Mouse (Mus musculus) megakaryocyte-erythroid progenitor cell, adult 5-6 weeks (primary cell): ENCODE data around the gene Bcdin3d. TPM values are rescaled to one million over a fixed set of nuclear protein-coding genes. Genes with fewer than 3 reads are reported as not detected.

Experiments used
- ATAC-seq: replicated peaks from 2 replicates; pipeline ENCODE4 v1.8.0; 2016; ENCODE audit warnings: mild to moderate bottlenecking, inconsistent platforms; ENCODE audit not compliant: severe bottlenecking, poor library complexity, low FRiP score, low TSS enrichment
- total RNA-seq, 2 experiments: library from RNA; stranded (forward) in 1 of 2; stranded (reverse) in 1 of 2; fragments of 200-1000, 215-1000 nt in 1 of 2; fragments of >200 nt in 1 of 2; fragmentation: Nextera tagmentation in 1 of 2; gene quantifications; 2 replicates each; pipeline ENCODE4 v1.2.3; 2014 to 2017

Bcdin3d gene
- total RNA-seq (2014; fragmentation: Nextera tagmentation), result 6.5 and 11.4 TPM in 2 replicates
- total RNA-seq (2017), result 5.3 and 6.6 TPM in 2 replicates

DNA sequence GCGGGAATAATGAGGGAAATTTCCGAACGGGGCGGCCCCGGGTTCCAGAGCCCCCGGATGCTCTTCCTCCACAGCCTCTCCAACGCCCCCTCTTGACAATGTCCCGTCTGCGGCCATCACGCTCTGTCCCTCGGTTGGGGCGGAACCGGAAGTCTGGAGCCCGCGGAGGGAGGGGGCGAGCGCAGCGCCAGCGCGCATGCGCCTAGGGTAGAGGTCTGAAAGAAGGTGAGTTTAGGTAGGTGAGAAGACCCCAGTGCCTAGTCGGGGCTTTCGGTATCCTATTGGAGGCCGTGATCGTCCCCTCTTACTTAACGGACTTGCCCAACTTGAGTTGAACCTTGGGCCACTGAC is at the start of gene Bcdin3d:
Gene Bcdin3d, minus strand, starts transcription at position 155 of the 351 bp plus-strand sequence.
- ATAC-seq, result peak; percentile 78

DNA sequence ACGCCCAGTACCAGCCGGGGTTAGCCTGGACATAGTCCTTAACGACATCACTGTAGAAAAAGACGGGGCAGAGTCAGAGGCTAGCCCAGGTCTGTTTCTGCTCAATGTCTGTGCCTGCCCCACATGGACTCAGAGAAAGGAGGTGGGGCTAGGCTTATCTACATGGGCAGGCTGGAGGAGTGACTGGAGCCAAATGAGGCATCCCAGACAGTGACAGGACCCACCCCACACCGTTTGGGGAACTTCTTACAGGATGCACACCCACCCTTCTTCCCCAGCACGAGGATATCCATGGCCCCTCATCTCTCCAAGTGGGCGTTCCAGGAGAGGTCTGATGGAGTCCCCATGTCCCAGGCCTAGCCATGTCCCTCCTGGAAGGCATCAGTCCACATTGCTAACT is 45.8 kb upstream of the Bcdin3d start:
- no peak; the same call in 1 of the 2 replicates for ATAC-seq

DNA sequence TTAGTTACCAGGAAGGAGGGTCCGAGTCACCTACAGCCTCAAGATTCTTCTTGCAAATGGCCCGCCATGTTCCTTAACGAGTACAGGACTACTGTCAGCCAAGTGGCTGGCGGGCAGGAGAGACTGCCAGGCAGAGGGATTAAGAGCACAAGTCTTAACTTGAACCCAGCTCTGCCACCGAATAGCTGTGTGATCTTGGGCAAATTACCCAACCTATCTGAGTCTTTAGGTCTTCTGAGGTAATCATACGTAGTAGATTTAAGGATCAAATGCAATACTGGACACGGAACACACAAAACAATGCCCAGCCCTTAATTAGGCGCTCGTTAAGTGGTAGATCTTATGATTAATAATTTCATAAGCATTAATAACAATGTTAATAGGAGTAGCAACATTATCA is 45.1 kb upstream of the Bcdin3d start:
- no peak for ATAC-seq

DNA sequence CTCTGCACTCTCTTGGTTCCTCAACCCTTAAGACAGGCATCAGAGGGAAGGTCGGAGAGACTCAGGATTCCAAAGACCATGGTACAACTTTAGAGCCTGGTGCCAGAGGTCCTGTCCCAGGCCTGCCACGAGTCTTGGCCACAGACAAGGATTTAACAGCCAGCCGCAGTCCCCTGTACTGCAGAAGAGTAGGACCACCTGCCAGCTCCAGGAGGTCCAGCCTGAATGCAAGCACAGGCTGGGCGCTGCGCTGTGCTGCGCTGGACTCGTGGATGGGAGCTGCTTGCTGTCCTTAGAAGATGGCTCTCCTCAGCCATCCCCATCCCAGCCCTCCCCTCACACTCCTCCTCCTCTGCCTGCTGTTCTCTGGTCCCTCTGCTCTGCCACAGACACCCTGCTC is 43.2 kb upstream of the Bcdin3d start:
- no peak for ATAC-seq

DNA sequence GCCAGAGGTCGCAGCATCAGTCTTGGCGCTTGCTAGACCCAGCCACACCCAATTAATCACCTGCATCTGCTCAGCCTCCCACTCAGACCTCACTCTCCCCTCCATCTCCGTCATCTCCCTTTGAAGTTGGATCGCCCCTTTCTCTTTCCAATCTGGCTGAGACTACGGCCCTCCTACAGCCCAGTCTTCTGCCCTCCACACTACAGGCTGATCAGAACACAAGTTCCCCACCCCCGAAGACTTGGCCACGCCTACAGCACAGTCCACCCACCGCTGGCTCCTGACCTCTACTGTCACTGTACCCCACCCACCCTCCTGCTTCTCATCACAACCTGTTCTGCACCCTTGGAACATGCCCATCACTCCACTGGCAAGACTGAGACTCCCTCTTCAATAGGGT is 42.2 kb upstream of the Bcdin3d start:
- ATAC-seq, result no peak

DNA sequence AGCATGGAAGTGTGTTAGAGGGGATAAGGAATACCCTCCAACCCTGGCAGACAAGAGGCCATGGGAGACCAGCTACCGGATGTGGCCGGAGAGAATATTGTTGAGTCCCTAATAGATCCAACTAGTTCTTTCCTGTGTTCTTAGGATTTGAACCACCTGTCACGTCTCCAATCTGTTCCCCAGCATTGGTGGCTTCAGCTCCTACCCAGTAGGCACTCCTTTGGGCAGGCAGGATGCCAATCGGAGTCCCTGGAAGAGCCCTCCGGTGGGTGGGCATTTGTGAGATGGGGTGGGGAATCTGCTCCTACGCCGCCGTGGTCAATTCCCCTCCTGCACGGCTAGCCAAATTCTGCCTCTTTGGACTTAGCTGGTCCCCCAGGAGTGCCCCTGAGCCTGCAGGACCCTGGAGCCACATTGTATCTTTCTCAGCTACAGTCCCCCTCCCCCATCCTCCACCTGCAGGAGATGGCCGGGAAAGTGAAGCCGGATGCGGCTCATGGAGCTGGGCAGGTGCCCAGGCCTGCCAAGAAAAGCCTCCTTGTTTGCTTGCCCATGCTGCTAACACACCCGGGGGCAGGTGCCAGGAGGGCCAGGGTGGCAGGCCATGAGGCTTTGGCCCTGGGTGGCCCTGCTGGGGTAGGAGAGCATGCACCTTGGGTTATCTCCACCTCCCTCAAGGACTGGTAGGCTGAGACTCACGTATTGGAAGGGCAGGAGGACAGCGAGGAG is 37.4 kb upstream of the Bcdin3d start:
- ATAC-seq, result no peak

- no peak for ATAC-seq
These were observed 36.1 kb upstream of the Bcdin3d start for GRCm38 (mm10) chr15:99510621-99511020.

- no peak for ATAC-seq
These were observed 35.3 kb upstream of the Bcdin3d start for GRCm38 (mm10) chr15:99509840-99510239.

- ATAC-seq, result no peak
These were observed 31.0 kb upstream of the Bcdin3d start for GRCm38 (mm10) chr15:99505324-99506095.

- ATAC-seq, result no peak
These were observed 28.7 kb upstream of the Bcdin3d start for GRCm38 (mm10) chr15:99503256-99503655.

DNA sequence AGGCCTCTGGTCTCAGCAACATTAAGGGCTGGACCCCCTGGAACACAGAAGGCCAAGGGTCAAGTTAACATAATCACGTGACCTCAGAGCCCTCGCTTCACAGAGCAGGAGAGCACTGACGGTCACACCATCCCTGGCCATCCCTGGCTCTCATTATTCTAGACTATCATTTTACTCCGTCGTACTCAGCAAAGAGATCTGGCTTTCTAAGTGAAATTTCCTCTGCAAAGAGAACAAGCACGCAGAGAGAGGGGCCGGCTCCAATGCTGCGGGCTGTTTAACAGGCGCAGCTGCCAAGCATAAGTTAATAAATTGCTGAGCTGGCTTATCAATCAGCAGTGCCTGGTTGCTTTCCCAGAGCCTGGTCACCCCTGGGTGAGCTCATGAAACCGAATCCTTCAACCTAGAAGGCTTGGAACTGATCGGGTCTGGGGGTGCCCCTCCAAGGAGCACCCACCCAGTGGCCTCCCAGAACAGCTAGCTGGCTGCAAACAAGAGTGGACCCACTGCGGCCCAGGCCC is 27.8 kb upstream of the Bcdin3d start:
- no peak for ATAC-seq

GRCm38 (mm10) chr15:99501292-99502260 is 27.0 kb upstream of the Bcdin3d start:
- ATAC-seq, result no peak

GRCm38 (mm10) chr15:99500320-99500719 is 25.8 kb upstream of the Bcdin3d start:
- no peak for ATAC-seq

- ATAC-seq, result no peak
These were observed 25.2 kb upstream of the Bcdin3d start for GRCm38 (mm10) chr15:99499726-99500125.

- no peak for ATAC-seq
These were observed 24.3 kb upstream of the Bcdin3d start for GRCm38 (mm10) chr15:99498781-99499180.

DNA sequence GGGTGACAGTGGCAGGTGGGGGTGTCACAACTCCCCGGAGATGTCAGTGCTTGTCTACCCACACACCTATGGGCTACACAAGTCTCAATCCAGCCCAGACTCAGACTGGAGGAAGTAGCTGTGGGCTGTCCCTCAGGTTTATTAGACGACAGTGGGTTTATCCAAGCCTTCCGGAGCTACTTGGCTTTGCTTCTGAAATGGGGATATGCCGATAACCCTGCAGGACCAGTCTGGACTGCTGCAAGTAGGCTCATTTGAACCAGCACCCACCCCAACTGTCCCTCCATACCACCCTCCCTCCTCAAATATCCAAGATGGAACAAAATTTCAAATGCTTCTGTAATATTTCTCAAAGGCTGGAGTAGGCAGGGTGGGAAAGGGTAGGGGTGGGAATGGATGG is 23.8 kb upstream of the Bcdin3d start:
- no peak for ATAC-seq

DNA sequence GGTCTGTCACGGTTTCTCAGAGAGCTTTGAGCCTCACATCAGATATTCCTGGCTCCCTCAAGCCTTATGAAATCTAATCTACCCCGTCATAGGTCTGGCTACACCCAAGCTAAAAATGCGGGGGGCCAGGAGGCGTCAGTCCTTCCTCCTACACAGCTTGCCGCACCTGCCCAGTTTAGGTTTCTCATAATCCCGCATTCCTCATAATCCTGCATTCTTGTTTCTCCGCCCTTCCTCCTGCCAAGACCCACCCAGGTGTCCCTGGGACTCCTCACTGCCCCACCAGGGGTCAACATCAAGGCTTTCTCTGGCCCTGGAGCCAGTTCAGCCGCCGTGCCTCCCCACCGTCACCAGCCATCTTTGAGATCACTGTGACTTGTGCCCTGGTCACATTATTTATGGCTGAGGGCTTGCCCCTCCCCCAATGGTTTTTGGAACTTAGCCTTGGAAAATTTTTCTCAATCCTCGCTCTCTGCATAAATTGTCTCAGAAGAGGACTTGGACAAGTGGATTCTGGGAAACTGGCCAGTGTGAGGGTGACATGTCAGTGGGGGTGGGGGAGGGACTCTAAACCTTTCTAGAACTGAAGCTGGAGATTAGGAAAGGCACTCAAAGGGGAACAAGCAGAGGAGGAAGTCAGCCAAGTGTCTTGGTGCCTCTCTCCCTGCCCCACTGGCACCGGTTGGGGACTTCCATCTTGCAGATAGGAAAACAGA is 23.2 kb upstream of the Bcdin3d start:
- ATAC-seq, result no peak

DNA sequence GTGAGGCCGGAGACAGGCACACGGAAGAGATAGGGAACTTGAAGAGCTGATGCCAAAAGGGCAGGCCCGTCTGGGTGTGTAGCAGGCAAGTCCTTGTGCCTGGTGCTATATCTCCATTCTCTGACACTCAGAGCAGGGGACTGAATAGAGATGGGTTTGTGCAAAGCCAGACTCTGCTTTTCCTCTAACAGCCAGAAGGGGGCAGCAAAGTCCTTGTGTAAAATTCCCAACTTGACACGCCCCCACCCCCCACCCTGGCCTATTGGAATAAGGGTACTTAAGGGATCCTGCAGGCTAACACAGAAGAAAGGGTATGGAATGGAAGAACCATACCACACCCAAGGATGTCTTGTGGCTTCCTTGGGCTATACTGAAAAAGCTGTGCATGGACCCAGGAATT is 22.5 kb upstream of the Bcdin3d start:
- ATAC-seq, result peak; percentile 61

DNA sequence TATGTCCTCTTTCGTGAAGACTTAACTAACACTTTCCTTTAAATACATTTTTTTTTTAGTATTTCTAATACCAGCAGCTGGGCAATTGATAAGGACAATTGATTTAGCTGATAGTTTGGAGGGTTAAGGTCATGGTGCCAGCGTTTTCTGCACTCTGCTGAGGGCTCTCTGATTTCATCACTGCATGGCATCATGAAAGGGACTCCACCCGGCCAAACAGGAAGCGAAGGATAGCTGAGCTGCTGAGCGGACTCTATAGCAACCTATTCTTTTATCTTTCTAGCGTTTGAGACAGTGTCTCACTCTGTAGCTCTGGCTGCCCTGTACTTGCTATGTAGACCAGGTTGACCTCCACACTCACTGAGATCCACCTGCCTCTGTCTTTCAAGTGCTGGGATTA is 10.2 kb upstream of the Bcdin3d start:
- ATAC-seq, result no peak
